Mouse (Mus musculus): Measurements from ENCODE around the gene Fzd4.

GRCm38 (mm10) chr7:89421294-89421693 is 17.1 kb downstream of the Fzd4 start:
- TF ChIP-seq CTCF (IDR thresholded peaks at IDR 0.05; ENCODE audit: low read depth) (no peak), EP300 (optimal IDR thresholded peaks at IDR 0.05) (no peak)

All from stomach, postnatal 0 days (tissue).